Mouse (Mus musculus) liver, embryonic 14.5 days (tissue): ENCODE measurements around the gene B4galt2.

Source experiments
- CTCF ChIP-seq: IDR thresholded peaks from 2 replicates; pipeline ENCODE4 v1.5.1; 2016; ENCODE audit warnings: antibody characterized with exemption, low read depth, control low read depth
- EP300 ChIP-seq: IDR thresholded peaks from 2 replicates; pipeline ENCODE4 v1.6.1; 2016; ENCODE audit warnings: antibody characterized with exemption, low read depth

DNA sequence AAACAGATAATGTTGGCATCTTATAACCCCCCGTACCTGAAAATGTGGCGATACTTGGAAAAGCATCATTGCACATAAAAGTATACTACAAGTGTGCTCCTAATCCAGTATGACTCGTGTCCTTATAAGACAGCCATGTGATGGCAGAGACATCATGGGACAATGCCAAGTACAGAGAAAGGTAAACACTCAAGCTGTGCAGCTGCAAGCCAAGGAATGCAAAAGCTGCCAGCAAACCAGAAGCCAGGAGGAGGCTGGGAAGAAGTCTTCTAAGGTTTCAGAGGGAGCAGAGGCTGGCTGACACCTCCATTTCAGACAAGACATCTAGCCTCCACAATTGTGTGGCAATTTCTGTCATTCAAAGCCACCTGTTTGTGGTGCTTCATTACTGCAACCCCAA is 22.9 kb upstream of the B4galt2 start:
- no peak for TF ChIP-seq CTCF
- TF ChIP-seq EP300, result no peak
